Mouse (Mus musculus) kidney, postnatal 0 days (tissue): ENCODE measurements at regions not wholly inside any gene's neighbourhood (a gene's known extent, or its start where the extent isn't known, plus 50 kb on each side); places are given as distances from the start of the nearest gene placed in this dataset.

Experiments
- ATAC-seq: fragments of 200-750 bp; cut with Nextera tagmentation; replicated peaks from 2 replicates; pipeline ENCODE4 v1.8.0; 2017; ENCODE audit warnings: low read depth, moderate number of reproducible peaks, moderate TSS enrichment, moderate library complexity; ENCODE audit not compliant: low FRiP score
- DNase-seq: peaks from one replicate; pipeline ENCODE4 v3.0.0-alpha.2; 2016; ENCODE audit warnings: low spot score
- H3K27ac ChIP-seq: fragments of 300-500 bp; sonication (generic); 2 replicates; pipeline ENCODE4 v1.5.1; 2014; ENCODE audit warnings: mild to moderate bottlenecking
- H3K27me3 ChIP-seq: fragments of 300-500 bp; sonication (generic); 2 replicates; pipeline ENCODE4 v1.6.1; 2014; ENCODE audit warnings: low read length, mixed read lengths; ENCODE audit not compliant: insufficient read depth
- H3K36me3 ChIP-seq: fragments of 300-500 bp; sonication (generic); 2 replicates; pipeline ENCODE4 v1.6.1; 2014; ENCODE audit warnings: low read length, mixed read lengths; ENCODE audit not compliant: insufficient read depth
- H3K4me1 ChIP-seq: fragments of 300-500 bp; sonication (generic); replicated peaks from 2 replicates; pipeline ENCODE4 v1.6.1; 2014; ENCODE audit warnings: antibody characterized with exemption, low read length, mixed read lengths; ENCODE audit not compliant: insufficient read depth
- H3K4me2 ChIP-seq: fragments of 300-500 bp; sonication (generic); 2 replicates; pipeline ENCODE4 v1.6.1; 2014; ENCODE audit warnings: mild to moderate bottlenecking, low read length, moderate library complexity, mixed read lengths
- H3K4me3 ChIP-seq: fragments of 300-500 bp; sonication (generic); replicated peaks from 2 replicates; pipeline ENCODE4 v1.5.1; 2014; ENCODE audit warnings: low read depth, low read length
- H3K9ac ChIP-seq: fragments of 300-500 bp; sonication (generic); 2 replicates; pipeline ENCODE4 v1.6.1; 2014; ENCODE audit warnings: low read depth, low read length
- H3K9me3 ChIP-seq: fragments of 300-500 bp; sonication (generic); replicated peaks from 2 replicates; pipeline ENCODE4 v1.6.1; 2016; ENCODE audit warnings: low read length, inconsistent platforms, mixed read lengths
- CTCF ChIP-seq: IDR thresholded peaks from 2 replicates; pipeline ENCODE4 v1.5.1; 2016; ENCODE audit warnings: antibody characterized with exemption, low read depth, mild to moderate bottlenecking, moderate library complexity
- WGBS: fragments of 180-500 bp; shearing (Covaris S2); extraction: QIAGEN DNeasy Blood & Tissue Kit; methylation state at CpG from one replicate; pipeline ENCODE4 v1.1.7; 2014; 5-methylcytosine and 5-hydroxymethylcytosine counted together

GRCm38 (mm10) chr6:127335462-127335886 lies 111.2 kb upstream of the Parp11 start:
- WGBS = 41% methylated on average over 7 of the region's 7 CpGs
- H3K27ac ChIP-seq = no peak overlapping the region
- no peaks in the 10 kb centered on the region for H3K27me3 ChIP-seq
- no peak overlapping the region for H3K4me3 ChIP-seq
- DNase-seq = peak; percentile 77
- no peaks in the 10 kb centered on the region for H3K9me3 ChIP-seq
- peaks cover 23% of the 10 kb centered on the region for H3K4me1 ChIP-seq
- peak; percentile 76 for ATAC-seq
- H3K9ac ChIP-seq = no peak overlapping the region
- TF ChIP-seq CTCF = no peak
- no peaks in the 10 kb centered on the region for H3K36me3 ChIP-seq
- H3K4me2 ChIP-seq = no peak overlapping the region

DNA sequence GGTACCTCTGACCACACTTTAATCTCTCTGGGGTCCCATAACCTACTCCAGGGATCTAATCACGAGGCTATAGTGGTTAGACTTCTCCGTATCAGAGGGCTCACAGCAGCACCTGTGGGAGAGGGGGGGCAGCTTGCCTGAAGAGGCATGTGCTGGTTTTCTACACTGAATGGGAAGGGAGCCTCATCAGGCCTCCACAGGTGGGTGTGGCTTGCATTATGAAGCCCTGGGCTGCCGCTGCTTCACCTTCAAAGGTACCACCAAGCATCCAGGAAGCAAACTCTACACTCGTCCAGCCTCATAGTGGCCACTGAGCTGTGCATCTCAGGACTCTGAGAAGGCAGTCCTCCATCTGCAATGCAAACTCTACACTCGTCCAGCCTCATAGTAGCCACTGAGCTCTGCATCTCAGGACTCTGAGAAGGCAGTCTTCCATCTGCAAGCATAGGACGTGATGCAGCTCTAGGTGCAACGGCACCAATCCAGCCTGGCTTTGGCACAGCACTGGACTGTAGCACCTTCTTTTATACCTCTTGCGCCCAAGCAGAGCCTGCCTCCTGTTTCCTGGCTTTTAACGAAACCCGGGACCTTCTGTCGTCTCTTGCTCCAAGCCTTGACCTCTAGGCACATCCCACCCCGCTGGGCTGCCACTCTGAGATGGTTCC lies 110.5 kb upstream of the Parp11 start:
- DNase-seq = no peak
- no peak overlapping the region for H3K4me3 ChIP-seq
- H3K27ac ChIP-seq = 0 out of 2 replicates have a peak overlapping the region, but pooled peaks have one; percentile 1
- TF ChIP-seq CTCF = no peak
- no peaks in the 10 kb centered on the region for H3K36me3 ChIP-seq
- WGBS = 31% methylated on average over 12 of the region's 12 CpGs
- H3K4me1 ChIP-seq = peaks cover 23% of the 10 kb centered on the region
- H3K4me2 ChIP-seq = no peak overlapping the region
- no peaks in the 10 kb centered on the region for H3K27me3 ChIP-seq
- H3K9ac ChIP-seq = no peak overlapping the region
- H3K9me3 ChIP-seq = no peaks in the 10 kb centered on the region
- no peak for ATAC-seq

DNA sequence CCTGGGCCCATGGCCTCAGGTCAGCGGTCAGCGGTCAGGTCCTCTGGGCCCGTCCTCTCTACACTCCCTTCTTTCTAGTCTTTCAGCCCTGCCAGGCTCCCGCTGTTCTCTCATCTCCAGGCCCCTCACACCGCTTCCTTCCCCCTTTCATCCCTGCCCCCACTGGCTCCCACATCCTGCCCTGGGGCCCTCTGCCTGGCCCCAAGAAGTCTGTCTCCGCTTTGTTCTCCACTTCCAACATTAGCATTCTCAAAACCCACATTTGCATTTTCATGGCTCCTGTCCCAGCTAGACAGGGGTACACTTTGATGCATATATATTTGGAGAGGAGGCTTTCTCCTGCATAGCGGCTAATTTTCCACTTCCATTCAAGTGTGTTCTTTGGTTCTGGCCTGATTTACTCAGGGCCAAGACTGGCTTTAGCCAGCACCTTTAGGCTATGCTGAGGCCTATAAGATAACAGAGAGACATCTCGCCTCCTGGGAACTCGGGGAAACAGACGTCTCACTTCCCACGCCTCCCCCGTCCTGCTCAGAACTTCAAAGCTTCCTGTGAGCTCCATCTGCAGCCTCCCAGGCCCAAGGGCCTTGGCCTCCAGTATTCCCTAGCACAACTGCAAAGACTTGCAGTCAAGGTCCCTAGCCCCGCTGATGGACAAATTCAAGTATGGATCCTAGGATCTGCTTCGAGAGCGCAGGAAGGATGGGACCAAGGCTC lies 109.8 kb upstream of the Parp11 start:
- ATAC-seq = no peak
- no peak for TF ChIP-seq CTCF

DNA sequence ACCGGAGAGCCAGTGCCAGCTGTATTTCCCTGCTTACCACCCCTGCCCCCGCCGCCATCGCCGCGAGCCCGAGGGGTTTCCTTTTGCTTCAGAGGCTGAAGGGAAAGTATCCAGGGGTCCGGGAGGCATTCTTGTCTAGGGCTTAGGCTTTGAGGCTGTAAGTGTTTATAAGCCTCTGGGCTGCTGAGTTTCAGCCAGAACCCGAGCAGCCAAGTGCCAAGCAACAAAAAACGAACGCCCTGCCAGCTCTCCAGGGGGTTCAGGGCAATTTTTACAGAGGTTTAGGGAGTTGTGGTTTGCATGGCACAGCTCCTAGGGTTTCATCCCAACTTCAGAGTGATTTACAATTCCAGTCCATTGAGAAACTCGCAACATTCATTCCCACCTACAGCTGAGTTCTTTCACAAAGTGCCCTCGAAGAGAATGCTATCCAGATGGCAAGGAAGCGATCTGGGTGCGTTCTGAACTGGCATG lies 109.2 kb upstream of the Parp11 start:
- Histone ChIP-seq H3K9me3 (no peaks in the 10 kb centered on the region), H3K36me3 (no peaks in the 10 kb centered on the region), H3K27me3 (no peaks in the 10 kb centered on the region), H3K4me3 (no peak overlapping the region), H3K4me2 (peak overlapping the region; percentile 3; the same call in 1 of the 2 replicates), H3K9ac (no peak overlapping the region), H3K4me1 (peaks cover 23% of the 10 kb centered on the region), H3K27ac (0 out of 2 replicates have a peak overlapping the region, but pooled peaks have one; percentile 1)
- WGBS = 25% methylated on average over 15 of the region's 15 CpGs
- no peak for ATAC-seq
- no peak for TF ChIP-seq CTCF
- DNase-seq = peak; percentile 59

More for the DNA sequence above, 109.8 kb upstream of the Parp11 start:
- 0 out of 2 replicates have a peak overlapping the region, but pooled peaks have one; percentile 1 for H3K27ac ChIP-seq
- H3K4me3 ChIP-seq = no peak overlapping the region
- no peaks in the 10 kb centered on the region for H3K27me3 ChIP-seq
- WGBS = 19% methylated on average over 15 of the region's 15 CpGs
- no peaks in the 10 kb centered on the region for H3K36me3 ChIP-seq
- H3K4me2 ChIP-seq = peak overlapping the region; percentile 3; the same call in 1 of the 2 replicates
- DNase-seq = peak; percentile 51
- peaks cover 23% of the 10 kb centered on the region for H3K4me1 ChIP-seq
- no peaks in the 10 kb centered on the region for H3K9me3 ChIP-seq
- H3K9ac ChIP-seq = no peak overlapping the region

- 14% methylated on average over 6 of the region's 6 CpGs for whole genome bisulfite sequencing
- no peaks in the 10 kb centered on the region for H3K9me3 ChIP-seq
- H3K36me3 ChIP-seq = no peaks in the 10 kb centered on the region
- no peak overlapping the region for H3K9ac ChIP-seq
- no peak overlapping the region for H3K4me3 ChIP-seq
- H3K27ac ChIP-seq = no peak overlapping the region
- no peak for ATAC-seq
- TF ChIP-seq CTCF = no peak
- DNase-seq = peak; percentile 55
- H3K4me2 ChIP-seq = no peak overlapping the region
- no peaks in the 10 kb centered on the region for H3K27me3 ChIP-seq
- H3K4me1 ChIP-seq = peaks cover 23% of the 10 kb centered on the region
Observed at GRCm38 (mm10) chr6:127338412-127338811, 108.2 kb upstream of the Parp11 start.

- H3K9me3 ChIP-seq = no peaks in the 10 kb centered on the region
- DNase-seq (no peak), ATAC-seq (no peak)
- H3K36me3 ChIP-seq = no peaks in the 10 kb centered on the region
- H3K4me2 ChIP-seq = no peak overlapping the region
- no peak overlapping the region for H3K4me3 ChIP-seq
- no peak for TF ChIP-seq CTCF
- WGBS = 93% methylated on average over 3 of the region's 3 CpGs
- no peak overlapping the region for H3K9ac ChIP-seq
- no peak overlapping the region for H3K27ac ChIP-seq
- H3K4me1 ChIP-seq = peaks cover 13% of the 10 kb centered on the region
- H3K27me3 ChIP-seq = no peaks in the 10 kb centered on the region
Observed at GRCm38 (mm10) chr6:127341604-127342003, 105.0 kb upstream of the Parp11 start.
